Mouse (Mus musculus) thymus, adult 2 months (tissue): ENCODE measurements around the gene Htr5a.

Experiments used
- CTCF ChIP-seq: fragments of 200-500 bp; IDR thresholded peaks from 2 replicates; pipeline ENCODE4 v1.5.1; 2012; ENCODE audit warnings: mild to moderate bottlenecking, control low read depth, low read length, moderate library complexity, borderline replicate concordance; ENCODE audit not compliant: control insufficient read depth, poor library complexity, insufficient read depth; ENCODE audit errors: extremely low read depth
- POLR2A ChIP-seq: fragments of 200-500 bp; IDR thresholded peaks from 2 replicates; pipeline ENCODE4 v1.6.1; 2012; ENCODE audit warnings: mild to moderate bottlenecking, low read length, control low read depth, moderate library complexity; ENCODE audit not compliant: control insufficient read depth, poor library complexity, insufficient read depth; ENCODE audit errors: extremely low read depth

DNA sequence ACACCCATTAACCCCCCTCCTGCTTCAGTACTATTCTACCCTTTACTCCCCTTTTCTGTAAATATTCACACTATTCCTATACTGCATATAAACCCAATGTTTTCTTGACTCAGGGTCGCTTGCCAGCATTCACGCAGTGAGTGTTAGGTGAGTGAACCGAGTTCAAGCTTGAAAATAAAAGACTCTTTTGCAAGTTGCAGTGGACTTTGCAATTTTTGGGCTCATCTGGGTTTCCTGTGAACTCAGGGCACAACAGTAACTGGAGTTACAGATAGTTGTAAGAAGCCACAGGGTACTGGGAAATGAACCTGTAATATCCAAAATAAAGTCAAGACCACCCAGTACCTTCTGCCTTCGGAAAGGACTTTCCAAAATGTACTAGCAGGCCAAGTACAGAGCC is 58.2 kb downstream of the Htr5a start:
- no peak for TF ChIP-seq CTCF
- no peak for TF ChIP-seq POLR2A
